Mouse (Mus musculus) embryonic facial prominence, embryonic 11.5 days (tissue): ENCODE results near the gene H3f3a. TPM values are rescaled to one million over a fixed set of nuclear protein-coding genes. Genes with fewer than 3 reads are reported as not detected.

ENCODE experiments used
- ATAC-seq: fragments of 200-750 bp; cut with Nextera tagmentation; replicated peaks from 2 replicates; pipeline ENCODE4 v1.8.0; 2017; ENCODE audit warnings: low read depth; ENCODE audit not compliant: insufficient number of reproducible peaks, low FRiP score, low TSS enrichment
- DNase-seq: peaks from one replicate; pipeline ENCODE4 v3.0.0-alpha.2; 2015; ENCODE audit warnings: low spot score
- H3K27ac ChIP-seq: fragments of 300-500 bp; sonication (generic); replicated peaks from 2 replicates; pipeline ENCODE4 v1.5.1; 2014; ENCODE audit warnings: mild to moderate bottlenecking, low read depth, low read length, control low read depth
- H3K27me3 ChIP-seq: fragments of 300-500 bp; sonication (generic); 2 replicates; pipeline ENCODE4 v1.6.1; 2014; ENCODE audit warnings: mild to moderate bottlenecking, low read length, moderate library complexity, mixed read lengths; ENCODE audit not compliant: control insufficient read depth, insufficient read depth
- H3K36me3 ChIP-seq: fragments of 300-500 bp; sonication (generic); replicated peaks from 2 replicates; pipeline ENCODE4 v1.6.1; 2014; ENCODE audit warnings: low read depth, mild to moderate bottlenecking, low read length, moderate library complexity, mixed read lengths; ENCODE audit not compliant: control insufficient read depth, insufficient read depth
- H3K4me1 ChIP-seq: fragments of 300-500 bp; sonication (generic); 2 replicates; pipeline ENCODE4 v1.6.1; 2014; ENCODE audit warnings: low read length, mixed read lengths; ENCODE audit not compliant: control insufficient read depth, insufficient read depth
- H3K4me2 ChIP-seq: fragments of 300-500 bp; sonication (generic); 2 replicates; pipeline ENCODE4 v1.6.1; 2014; ENCODE audit warnings: low read depth, mild to moderate bottlenecking, control low read depth, low read length, moderate library complexity
- H3K4me3 ChIP-seq: fragments of 300-500 bp; sonication (generic); 2 replicates; pipeline ENCODE4 v1.5.1; 2014; ENCODE audit warnings: low read depth, low read length, control low read depth
- H3K9ac ChIP-seq: fragments of 300-500 bp; sonication (generic); replicated peaks from 2 replicates; pipeline ENCODE4 v1.6.1; 2014; ENCODE audit warnings: mild to moderate bottlenecking, control low read depth, low read length
- H3K9me3 ChIP-seq: fragments of 300-500 bp; sonication (generic); replicated peaks from 2 replicates; pipeline ENCODE4 v1.6.1; 2016; ENCODE audit warnings: mild to moderate bottlenecking, low read length, inconsistent platforms, mixed read lengths; ENCODE audit not compliant: control insufficient read depth
- WGBS: fragments of 180-500 bp; shearing (Covaris S2); extraction: QIAGEN DNeasy Blood & Tissue Kit; methylation state at CpG from one replicate; pipeline ENCODE4 v1.1.7; 2014; 5-methylcytosine and 5-hydroxymethylcytosine counted together
- polyA plus RNA-seq: library from polyadenylated mRNA; unstranded; fragments of >200 nt; fragmentation: Nextera tagmentation; extraction: Ambion mirVana; gene quantifications from 2 replicates; pipeline ENCODE4 v1.2.1, GENCODE M21; 2014

Gene H3f3a
- polyA plus RNA-seq, 1 experiment from 2014 or later: 3,910 TPM

DNA sequence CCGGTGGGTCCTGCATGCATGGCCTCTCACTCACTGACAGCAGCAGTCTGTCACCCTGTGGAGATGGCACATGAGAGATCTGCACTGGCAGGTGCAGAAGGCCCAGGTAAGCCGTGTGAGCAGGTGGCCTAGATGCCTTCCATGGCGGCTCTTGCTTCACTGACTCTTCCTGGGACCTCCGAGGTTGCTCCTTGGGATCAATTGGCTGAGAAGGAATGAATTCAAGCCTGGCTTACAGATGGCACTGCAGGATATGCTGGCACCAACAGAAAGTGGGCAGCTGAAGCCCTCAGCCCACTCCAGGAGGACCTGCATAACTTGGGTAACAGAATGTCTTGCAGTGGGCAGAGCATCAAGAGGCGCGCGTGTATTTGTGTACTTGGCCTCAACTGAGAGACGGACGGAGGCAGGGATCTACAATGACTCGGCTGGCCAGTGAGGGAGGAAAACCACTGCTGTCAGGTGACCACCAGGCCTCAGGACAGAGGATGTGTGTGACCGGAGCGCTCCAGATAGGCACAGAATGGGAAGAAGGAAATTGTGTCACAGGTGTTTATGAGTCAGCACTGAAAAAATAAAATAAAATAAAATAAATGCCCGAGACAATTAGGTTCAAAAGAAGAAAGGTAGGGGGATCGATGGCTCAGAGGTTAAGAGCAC, 21.8 kb downstream of the H3f3a start:
- 85% methylated on average over 14 of the region's 14 CpGs for WGBS
- no peaks in the 10 kb centered on the region for H3K9me3 ChIP-seq
- ATAC-seq: no peak

DNA sequence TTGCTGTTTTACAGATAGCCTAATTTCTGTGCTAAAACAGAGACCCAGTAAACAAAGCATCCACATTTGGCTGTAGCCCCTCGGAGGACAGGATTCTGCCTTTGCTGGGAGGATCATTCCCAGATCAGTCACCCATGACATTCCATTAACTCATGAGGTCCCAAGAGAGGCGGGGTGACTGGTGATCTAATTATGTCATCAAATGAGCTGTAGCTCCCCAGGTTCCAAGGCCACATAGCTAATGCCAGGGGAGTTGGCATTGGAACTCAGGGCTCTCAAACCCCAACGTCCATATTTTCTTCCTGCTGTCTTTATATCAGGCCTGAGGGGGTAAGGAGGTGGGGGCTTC, 30.2 kb downstream of the H3f3a start:
- no peaks in the 10 kb centered on the region for H3K36me3 ChIP-seq
- no peak overlapping the region for H3K9ac ChIP-seq
- no peak overlapping the region for H3K4me3 ChIP-seq
- no peak overlapping the region for H3K4me2 ChIP-seq
- no peak for ATAC-seq
- H3K27me3 ChIP-seq: no peaks in the 10 kb centered on the region
- H3K4me1 ChIP-seq: no peaks in the 10 kb centered on the region
- no peaks in the 10 kb centered on the region for H3K9me3 ChIP-seq
- H3K27ac ChIP-seq: no peak overlapping the region
- WGBS: 22% methylated on average over 3 of the region's 3 CpGs
- DNase-seq: no peak

More for the DNA sequence above, 21.8 kb downstream of the H3f3a start:
- H3K4me2 ChIP-seq: no peak overlapping the region
- no peak overlapping the region for H3K4me3 ChIP-seq
- H3K27me3 ChIP-seq: no peaks in the 10 kb centered on the region
- H3K36me3 ChIP-seq: no peaks in the 10 kb centered on the region
- no peak for DNase-seq
- no peaks in the 10 kb centered on the region for H3K4me1 ChIP-seq
- no peak overlapping the region for H3K27ac ChIP-seq
- H3K9ac ChIP-seq: no peak overlapping the region

GRCm38 (mm10) chr1:180782906-180783579, 30.7 kb downstream of the H3f3a start:
- ATAC-seq: no peak
- Histone ChIP-seq H3K36me3 (no peaks in the 10 kb centered on the region), H3K4me2 (no peak overlapping the region), H3K4me3 (no peak overlapping the region), H3K9ac (no peak overlapping the region), H3K27ac (no peak overlapping the region), H3K9me3 (no peaks in the 10 kb centered on the region), H3K27me3 (no peaks in the 10 kb centered on the region), H3K4me1 (no peaks in the 10 kb centered on the region)
- DNase-seq: no peak
- 67% methylated on average over 9 of the region's 9 CpGs for WGBS

GRCm38 (mm10) chr1:180781250-180781649, 32.5 kb downstream of the H3f3a start:
- Histone ChIP-seq H3K4me1 (no peaks in the 10 kb centered on the region), H3K36me3 (no peaks in the 10 kb centered on the region), H3K4me2 (no peak overlapping the region), H3K27ac (no peak overlapping the region), H3K9ac (no peak overlapping the region), H3K27me3 (no peaks in the 10 kb centered on the region), H3K9me3 (no peaks in the 10 kb centered on the region), H3K4me3 (no peak overlapping the region)
- DNase-seq (no peak), ATAC-seq (no peak)
- WGBS: 87% methylated on average over 5 of the region's 5 CpGs

GRCm38 (mm10) chr1:180780291-180780690, 33.5 kb downstream of the H3f3a start:
- H3K4me3 ChIP-seq: no peak overlapping the region
- H3K9me3 ChIP-seq: no peaks in the 10 kb centered on the region
- H3K4me2 ChIP-seq: no peak overlapping the region
- H3K36me3 ChIP-seq: no peaks in the 10 kb centered on the region
- WGBS: 90% methylated on average over 8 of the region's 8 CpGs
- no peaks in the 10 kb centered on the region for H3K4me1 ChIP-seq
- ATAC-seq: no peak
- DNase-seq: no peak
- H3K27me3 ChIP-seq: no peaks in the 10 kb centered on the region
- no peak overlapping the region for H3K27ac ChIP-seq
- H3K9ac ChIP-seq: no peak overlapping the region

DNA sequence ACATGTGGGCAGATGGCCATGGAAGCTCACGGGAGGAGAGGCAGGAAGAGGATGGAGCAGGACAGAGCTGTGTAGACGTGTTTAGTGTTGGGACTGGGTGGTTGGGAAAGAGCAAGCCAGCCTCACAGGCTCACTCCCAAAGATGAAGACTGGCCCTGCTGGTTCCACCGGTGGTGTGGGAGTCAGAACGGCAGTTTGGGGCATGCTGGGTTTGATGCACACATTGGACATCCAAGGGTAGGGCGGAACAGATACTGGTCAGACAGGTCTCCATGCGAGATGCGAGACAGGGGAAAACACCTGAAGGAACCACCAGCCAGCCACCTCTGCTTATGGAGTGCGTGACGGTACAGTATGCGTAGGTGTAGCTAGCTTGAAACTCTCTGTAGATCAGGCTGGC, 34.8 kb downstream of the H3f3a start:
- 84% methylated on average over 10 of the region's 10 CpGs for WGBS
- no peak for DNase-seq
- Histone ChIP-seq H3K9ac (no peak overlapping the region), H3K36me3 (no peaks in the 10 kb centered on the region), H3K27ac (no peak overlapping the region), H3K4me3 (no peak overlapping the region), H3K27me3 (no peaks in the 10 kb centered on the region), H3K4me2 (no peak overlapping the region; the same call in 1 of the 2 replicates), H3K9me3 (no peaks in the 10 kb centered on the region), H3K4me1 (no peaks in the 10 kb centered on the region)
- no peak for ATAC-seq

DNA sequence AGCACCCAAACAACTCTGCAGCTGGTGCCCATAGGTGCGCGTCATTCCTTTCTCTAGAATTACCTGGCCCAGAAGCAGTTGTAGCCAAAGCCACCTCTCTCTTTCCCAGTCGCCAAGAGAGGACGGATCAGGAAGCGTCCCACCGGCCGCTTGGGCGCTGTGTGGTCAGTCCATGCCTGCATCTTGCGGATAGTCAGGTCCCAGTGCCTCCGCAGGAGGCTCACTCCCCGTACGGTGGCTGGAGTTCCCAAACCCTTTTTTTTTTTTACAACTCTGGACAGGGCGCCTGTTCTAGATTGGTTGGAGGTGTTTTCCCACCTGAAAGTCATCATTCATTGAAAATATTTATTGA, 35.4 kb downstream of the H3f3a start:
- H3K9me3 ChIP-seq: no peaks in the 10 kb centered on the region
- peak overlapping the region; percentile 79; the same call in 1 of the 2 replicates for H3K27ac ChIP-seq
- WGBS: under 1% methylated on average over 13 of the region's 13 CpGs
- 0 out of 2 replicates have a peak, but pooled peaks have one; percentile 29 for ATAC-seq
- peak overlapping the region; percentile 94 for H3K4me2 ChIP-seq
- no peaks in the 10 kb centered on the region for H3K36me3 ChIP-seq
- no peaks in the 10 kb centered on the region for H3K4me1 ChIP-seq
- H3K27me3 ChIP-seq: no peaks in the 10 kb centered on the region
- peak overlapping the region; percentile 77 for H3K9ac ChIP-seq
- no peak for DNase-seq
- H3K4me3 ChIP-seq: peak overlapping the region; percentile 59

- Histone ChIP-seq H3K4me3 (peak overlapping the region; percentile 59), H3K36me3 (no peaks in the 10 kb centered on the region), H3K27me3 (no peaks in the 10 kb centered on the region), H3K27ac (peak overlapping the region; percentile 79), H3K9me3 (no peaks in the 10 kb centered on the region), H3K4me1 (no peaks in the 10 kb centered on the region), H3K9ac (peak overlapping the region; percentile 77), H3K4me2 (peak overlapping the region; percentile 94)
- peak; percentile 94 for DNase-seq
- ATAC-seq: peak; percentile 82
- WGBS: under 1% methylated on average over 56 of the region's 56 CpGs
These were observed 35.9 kb downstream of the H3f3a start for GRCm38 (mm10) chr1:180777660-180778402.
